Mouse (Mus musculus) heart, embryonic 14.5 days (tissue): ENCODE results near the gene Ddit4. TPM values are rescaled to one million over a fixed set of nuclear protein-coding genes. Genes with fewer than 3 reads are reported as not detected.

Experiments
- ATAC-seq: fragments of 200-750 bp; cut with Nextera tagmentation; 2 replicates; pipeline ENCODE4 v1.8.0; 2017; ENCODE audit warnings: low read depth, moderate TSS enrichment; ENCODE audit not compliant: insufficient number of reproducible peaks, insufficient read depth, low FRiP score
- H3K27ac ChIP-seq, 2 experiments: fragments of 200-500 bp in 1 of 2; fragments of 300-500 bp in 1 of 2; sonication (generic) in 1 of 2; replicated peaks in 1 of 2; 2 replicates each; pipeline ENCODE4 v1.5.1; 2012 to 2014; ENCODE audit warnings: low read depth in 2 of 2, low read length in 2 of 2, control low read depth in 1 of 2, mild to moderate bottlenecking in 1 of 2, mixed read lengths in 1 of 2; ENCODE audit not compliant: control insufficient read depth in 1 of 2, insufficient read depth in 1 of 2
- H3K27me3 ChIP-seq: fragments of 300-500 bp; sonication (generic); 2 replicates; pipeline ENCODE4 v1.6.1; 2014; ENCODE audit warnings: mild to moderate bottlenecking, low read length, control low read depth; ENCODE audit not compliant: control insufficient read depth, insufficient read depth
- H3K36me3 ChIP-seq: fragments of 300-500 bp; sonication (generic); 2 replicates; pipeline ENCODE4 v1.6.1; 2014; ENCODE audit warnings: mild to moderate bottlenecking, control low read depth, low read length, mixed read lengths; ENCODE audit not compliant: control insufficient read depth, insufficient read depth
- H3K4me1 ChIP-seq, 2 experiments: fragments of 200-500 bp in 1 of 2; fragments of 300-500 bp in 1 of 2; sonication (generic) in 1 of 2; 2 replicates each; pipeline ENCODE4 v1.6.1; 2012 to 2014; ENCODE audit warnings: low read length in 2 of 2, control low read depth in 1 of 2, mixed read lengths in 1 of 2; ENCODE audit not compliant: control insufficient read depth in 2 of 2, insufficient read depth in 2 of 2
- H3K4me2 ChIP-seq: fragments of 300-500 bp; sonication (generic); 2 replicates; pipeline ENCODE4 v1.6.1; 2014; ENCODE audit warnings: mild to moderate bottlenecking, low read length
- H3K4me3 ChIP-seq, 2 experiments: fragments of 200-500 bp in 1 of 2; fragments of 300-500 bp in 1 of 2; sonication (generic) in 1 of 2; 2 replicates each; pipeline ENCODE4 v1.5.1; 2012 to 2014; ENCODE audit warnings: low read length in 2 of 2, mild to moderate bottlenecking in 2 of 2, control low read depth in 1 of 2, low read depth in 1 of 2, moderate library complexity in 1 of 2; ENCODE audit not compliant: control insufficient read depth in 1 of 2, insufficient read depth in 1 of 2
- H3K9ac ChIP-seq: fragments of 300-500 bp; sonication (generic); 2 replicates; pipeline ENCODE4 v1.6.1; 2014; ENCODE audit warnings: mild to moderate bottlenecking, low read length
- H3K9me3 ChIP-seq: fragments of 300-500 bp; sonication (generic); 2 replicates; pipeline ENCODE4 v1.6.1; 2016; ENCODE audit warnings: low read length, control low read depth; ENCODE audit not compliant: control insufficient read depth
- WGBS: fragments of 180-500 bp; shearing (Covaris S2); extraction: QIAGEN DNeasy Blood & Tissue Kit; methylation state at CpG from one replicate; pipeline ENCODE4 v1.1.7; 2014; 5-methylcytosine and 5-hydroxymethylcytosine counted together
- polyA plus RNA-seq: library from polyadenylated mRNA; unstranded; fragments of >200 nt; fragmentation: Nextera tagmentation; extraction: Ambion mirVana; gene quantifications from 2 replicates; pipeline ENCODE4 v1.2.1, GENCODE M21; 2014

The Ddit4 gene
- polyA plus RNA-seq, 1 experiment from 2014 or later: 2.4 TPM

GRCm38 (mm10) chr10:59978401-59978800, 26.8 kb upstream of the Ddit4 start:
- no peaks in the 10 kb centered on the region for H3K36me3 ChIP-seq
- H3K9ac ChIP-seq: peak overlapping the region; percentile 6; the same call in 1 of the 2 replicates
- H3K4me3 ChIP-seq: no peak overlapping the region
- no peaks in the 10 kb centered on the region for H3K9me3 ChIP-seq
- peaks cover 56 to 63% of the 10 kb centered on the region in 2 experiments for H3K4me1 ChIP-seq
- 0 out of 2 replicates have a peak overlapping the region, but pooled peaks have one; percentile 33 for H3K4me2 ChIP-seq
- H3K27ac ChIP-seq: peak overlapping the region; percentile 62 to 80
- 50% methylated on average over 2 of the region's 2 CpGs for WGBS
- H3K27me3 ChIP-seq: no peaks in the 10 kb centered on the region
- no peak for ATAC-seq

GRCm38 (mm10) chr10:59977715-59978343, 26.2 kb upstream of the Ddit4 start:
- Histone ChIP-seq H3K9ac (no peak overlapping the region), H3K4me1 (peaks cover 56 to 64% of the 10 kb centered on the region in 2 experiments)
- WGBS: 86% methylated on average over 5 of the region's 5 CpGs

GRCm38 (mm10) chr10:59977141-59977540, 25.5 kb upstream of the Ddit4 start:
- no peaks in the 10 kb centered on the region for H3K36me3 ChIP-seq
- no peaks in the 10 kb centered on the region for H3K9me3 ChIP-seq
- no peak overlapping the region for H3K4me3 ChIP-seq
- no peak overlapping the region for H3K4me2 ChIP-seq
- H3K27ac ChIP-seq: no peak overlapping the region
- peaks cover 54 to 58% of the 10 kb centered on the region in 2 experiments for H3K4me1 ChIP-seq
- WGBS: 52% methylated on average over 2 of the region's 4 CpGs
- H3K9ac ChIP-seq: no peak overlapping the region
- H3K27me3 ChIP-seq: no peaks in the 10 kb centered on the region
- no peak for ATAC-seq

More at GRCm38 (mm10) chr10:59977715-59978343, 26.2 kb upstream of the Ddit4 start:
- H3K4me2 ChIP-seq: no peak overlapping the region
- ATAC-seq: no peak
- no peaks in the 10 kb centered on the region for H3K9me3 ChIP-seq
- H3K27me3 ChIP-seq: no peaks in the 10 kb centered on the region
- no peak overlapping the region for H3K4me3 ChIP-seq
- peak overlapping the region in 1 of 2 experiments; percentile 80; a peak in 2 of 4 replicates for H3K27ac ChIP-seq
- H3K36me3 ChIP-seq: no peaks in the 10 kb centered on the region

GRCm38 (mm10) chr10:59974786-59975185, 23.2 kb upstream of the Ddit4 start:
- Histone ChIP-seq H3K4me2 (no peak overlapping the region), H3K27me3 (no peaks in the 10 kb centered on the region), H3K36me3 (no peaks in the 10 kb centered on the region), H3K4me1 (peaks cover 45 to 56% of the 10 kb centered on the region in 2 experiments), H3K4me3 (no peak overlapping the region), H3K27ac (peak overlapping the region; percentile 59), H3K9ac (no peak overlapping the region), H3K9me3 (no peaks in the 10 kb centered on the region)
- ATAC-seq: no peak
- WGBS: 51% methylated on average over 3 of the region's 3 CpGs

GRCm38 (mm10) chr10:59974191-59974664, 22.6 kb upstream of the Ddit4 start:
- WGBS: 22% methylated on average over 6 of the region's 6 CpGs
- H3K4me1 ChIP-seq: peaks cover 44 to 55% of the 10 kb centered on the region in 2 experiments

GRCm38 (mm10) chr10:59973400-59973799, 21.8 kb upstream of the Ddit4 start:
- Histone ChIP-seq H3K4me1 (peaks cover 36 to 46% of the 10 kb centered on the region in 2 experiments), H3K9me3 (no peaks in the 10 kb centered on the region), H3K27ac (peak overlapping the region in 1 of 2 experiments; percentile 59; a peak in 1 of 4 replicates), H3K4me2 (no peak overlapping the region), H3K9ac (no peak overlapping the region), H3K27me3 (no peaks in the 10 kb centered on the region), H3K36me3 (no peaks in the 10 kb centered on the region), H3K4me3 (no peak overlapping the region)
- no peak for ATAC-seq
- WGBS: 86% methylated on average over 4 of the region's 4 CpGs

More at GRCm38 (mm10) chr10:59974191-59974664, 22.6 kb upstream of the Ddit4 start:
- H3K9ac ChIP-seq: no peak overlapping the region; the same call in 1 of the 2 replicates
- H3K4me2 ChIP-seq: no peak overlapping the region
- peak overlapping the region; percentile 59 for H3K27ac ChIP-seq
- no peaks in the 10 kb centered on the region for H3K36me3 ChIP-seq
- peak; percentile 52 for ATAC-seq
- no peaks in the 10 kb centered on the region for H3K27me3 ChIP-seq
- no peaks in the 10 kb centered on the region for H3K9me3 ChIP-seq
- H3K4me3 ChIP-seq: no peak overlapping the region

- H3K36me3 ChIP-seq: no peaks in the 10 kb centered on the region
- ATAC-seq: no peak
- H3K27me3 ChIP-seq: no peaks in the 10 kb centered on the region
- no peak overlapping the region for H3K4me2 ChIP-seq
- WGBS: 91% methylated on average over 6 of the region's 6 CpGs
- no peak overlapping the region for H3K4me3 ChIP-seq
- H3K4me1 ChIP-seq: peaks cover 32 to 42% of the 10 kb centered on the region in 2 experiments
- no peaks in the 10 kb centered on the region for H3K9me3 ChIP-seq
- 0 out of 4 replicates have a peak overlapping the region, but pooled peaks of 1 of the 2 experiments have one; percentile 27 for H3K27ac ChIP-seq
- H3K9ac ChIP-seq: no peak overlapping the region
These were observed 21.4 kb upstream of the Ddit4 start for GRCm38 (mm10) chr10:59972999-59973398.
